Mouse (Mus musculus) forebrain, embryonic 16.5 days (tissue): Measurements from ENCODE around the gene 5330417H12Rik. TPM values are rescaled to one million over a fixed set of nuclear protein-coding genes. Genes with fewer than 3 reads are reported as not detected.

Experiments used
- ATAC-seq: fragments of 200-750 bp; cut with Nextera tagmentation; 2 replicates; pipeline ENCODE4 v1.8.0; 2017; ENCODE audit warnings: mild to moderate bottlenecking, moderate library complexity
- H3K27ac ChIP-seq: fragments of 300-500 bp; sonication (generic); 2 replicates; pipeline ENCODE4 v1.5.1; 2014; ENCODE audit warnings: low read length, control low read depth
- H3K27me3 ChIP-seq: fragments of 300-500 bp; sonication (generic); replicated peaks from 2 replicates; pipeline ENCODE4 v1.6.1; 2014; ENCODE audit warnings: low read length; ENCODE audit not compliant: control insufficient read depth, insufficient read depth
- H3K36me3 ChIP-seq: fragments of 300-500 bp; sonication (generic); 2 replicates; pipeline ENCODE4 v1.6.1; 2014; ENCODE audit not compliant: control insufficient read depth, insufficient read depth
- H3K4me1 ChIP-seq: fragments of 300-500 bp; sonication (generic); replicated peaks from 2 replicates; pipeline ENCODE4 v1.6.1; 2014; ENCODE audit warnings: low read length; ENCODE audit not compliant: control insufficient read depth, insufficient read depth
- H3K4me2 ChIP-seq: fragments of 300-500 bp; sonication (generic); 2 replicates; pipeline ENCODE4 v1.6.1; 2014; ENCODE audit warnings: mild to moderate bottlenecking, low read length, control low read depth
- H3K4me3 ChIP-seq: fragments of 300-500 bp; sonication (generic); replicated peaks from 2 replicates; pipeline ENCODE4 v1.5.1; 2014; ENCODE audit warnings: mild to moderate bottlenecking, low read length, control low read depth
- H3K9ac ChIP-seq: fragments of 300-500 bp; sonication (generic); replicated peaks from 2 replicates; pipeline ENCODE4 v1.6.1; 2014; ENCODE audit warnings: low read depth, low read length, control low read depth
- H3K9me3 ChIP-seq: fragments of 300-500 bp; sonication (generic); 2 replicates; pipeline ENCODE4 v1.6.1; 2016; ENCODE audit warnings: low read length; ENCODE audit not compliant: control insufficient read depth
- WGBS: fragments of 180-500 bp; shearing (Covaris S2); extraction: QIAGEN DNeasy Blood & Tissue Kit; methylation state at CpG from one replicate; pipeline ENCODE4 v1.1.7; 2014; 5-methylcytosine and 5-hydroxymethylcytosine counted together
- polyA plus RNA-seq: library from polyadenylated mRNA; unstranded; fragments of >200 nt; fragmentation: Nextera tagmentation; extraction: Ambion mirVana; gene quantifications from 2 replicates; pipeline ENCODE4 v1.2.1, GENCODE M21; 2015

The 5330417H12Rik gene
- polyA plus RNA-seq, 1 experiment from 2014 or later = not detected

DNA sequence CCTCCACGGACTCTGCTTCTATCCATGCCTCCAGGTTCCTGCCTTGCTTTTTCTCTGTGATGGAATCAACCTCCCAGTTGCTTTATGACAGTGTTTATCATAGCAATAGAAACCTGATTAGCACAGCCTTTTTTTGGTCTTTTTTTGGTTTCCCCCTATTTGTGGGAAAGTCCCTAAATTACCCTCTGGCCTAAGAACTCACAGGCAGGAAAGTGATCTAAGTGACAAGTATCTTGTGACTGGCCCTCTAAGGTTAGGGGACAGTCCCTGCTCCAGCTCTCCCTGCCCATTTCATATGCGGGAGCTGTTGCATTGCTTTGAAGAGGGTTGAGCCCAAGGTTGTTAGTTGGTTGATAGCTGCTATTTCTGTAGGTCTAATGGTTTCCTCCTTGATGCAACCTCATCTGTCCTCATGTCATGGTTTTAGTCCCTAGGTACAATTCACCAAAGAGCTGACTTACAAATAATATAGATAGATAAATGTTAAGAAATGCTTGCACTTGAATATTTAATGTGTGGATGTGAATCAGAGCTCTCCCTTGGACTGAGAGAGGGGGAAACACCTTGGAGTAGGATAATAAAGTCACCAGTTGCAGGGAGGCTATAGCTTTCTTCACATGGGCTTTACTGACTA lies 15.2 kb downstream of the 5330417H12Rik start:
- no peaks in the 10 kb centered on the region for H3K36me3 ChIP-seq
- no peaks in the 10 kb centered on the region for H3K27me3 ChIP-seq
- no peak overlapping the region for H3K9ac ChIP-seq
- H3K4me2 ChIP-seq = no peak overlapping the region
- ATAC-seq = no peak
- no peaks in the 10 kb centered on the region for H3K9me3 ChIP-seq
- H3K4me3 ChIP-seq = no peak overlapping the region
- WGBS = 88% methylated on average over 2 of the region's 2 CpGs
- H3K4me1 ChIP-seq = no peaks in the 10 kb centered on the region
- no peak overlapping the region for H3K27ac ChIP-seq

DNA sequence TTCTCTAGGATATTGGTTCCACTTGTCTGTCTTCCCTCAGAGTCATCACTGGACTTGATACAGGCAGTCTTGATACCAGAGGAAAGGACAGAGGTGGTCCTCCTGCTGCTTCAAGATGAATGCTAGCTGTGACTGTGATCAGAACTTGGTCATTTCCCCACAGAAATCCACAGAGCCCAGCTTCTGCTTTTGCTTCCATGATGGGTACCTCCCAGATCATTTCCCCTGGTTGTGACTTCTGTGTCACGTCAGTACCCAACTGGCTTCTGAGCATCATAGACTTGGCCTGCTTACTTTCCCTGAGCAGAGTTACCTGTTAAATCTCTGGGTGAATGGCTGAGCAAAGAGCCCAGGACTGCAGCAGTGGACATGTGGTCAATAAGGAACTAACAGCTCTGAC lies 17.2 kb downstream of the 5330417H12Rik start:
- Histone ChIP-seq H3K4me2 (no peak overlapping the region), H3K9me3 (no peaks in the 10 kb centered on the region), H3K27ac (no peak overlapping the region), H3K9ac (no peak overlapping the region), H3K36me3 (no peaks in the 10 kb centered on the region), H3K4me1 (no peaks in the 10 kb centered on the region), H3K27me3 (no peaks in the 10 kb centered on the region), H3K4me3 (no peak overlapping the region)
- WGBS = 91% methylated on average over 1 of the region's 1 CpGs
- ATAC-seq = no peak

DNA sequence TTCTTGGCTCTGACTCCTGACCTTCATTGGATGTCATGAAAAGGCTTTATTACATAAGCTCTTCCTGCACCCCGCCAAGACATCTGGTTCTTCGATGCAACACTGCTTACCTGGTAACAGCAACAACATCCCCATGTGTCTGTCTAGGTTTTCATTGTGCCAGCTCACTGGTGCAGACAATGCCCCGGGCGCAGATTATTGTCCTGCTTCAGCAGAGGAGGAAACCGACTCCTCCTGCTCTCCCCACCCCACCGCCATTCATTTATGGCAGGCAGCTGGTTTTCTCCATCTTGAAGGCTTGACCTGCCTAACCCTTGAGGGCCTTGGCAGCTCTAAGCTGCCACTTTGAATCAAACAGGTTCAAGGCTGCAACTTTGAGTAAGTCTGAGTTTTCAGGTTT lies 22.0 kb downstream of the 5330417H12Rik start:
- H3K9me3 ChIP-seq = no peaks in the 10 kb centered on the region
- H3K27me3 ChIP-seq = no peaks in the 10 kb centered on the region
- H3K27ac ChIP-seq = no peak overlapping the region
- H3K36me3 ChIP-seq = no peaks in the 10 kb centered on the region
- WGBS = 67% methylated on average over 6 of the region's 6 CpGs
- ATAC-seq = no peak
- H3K4me1 ChIP-seq = no peaks in the 10 kb centered on the region
- no peak overlapping the region for H3K4me3 ChIP-seq
- H3K9ac ChIP-seq = no peak overlapping the region
- no peak overlapping the region for H3K4me2 ChIP-seq

DNA sequence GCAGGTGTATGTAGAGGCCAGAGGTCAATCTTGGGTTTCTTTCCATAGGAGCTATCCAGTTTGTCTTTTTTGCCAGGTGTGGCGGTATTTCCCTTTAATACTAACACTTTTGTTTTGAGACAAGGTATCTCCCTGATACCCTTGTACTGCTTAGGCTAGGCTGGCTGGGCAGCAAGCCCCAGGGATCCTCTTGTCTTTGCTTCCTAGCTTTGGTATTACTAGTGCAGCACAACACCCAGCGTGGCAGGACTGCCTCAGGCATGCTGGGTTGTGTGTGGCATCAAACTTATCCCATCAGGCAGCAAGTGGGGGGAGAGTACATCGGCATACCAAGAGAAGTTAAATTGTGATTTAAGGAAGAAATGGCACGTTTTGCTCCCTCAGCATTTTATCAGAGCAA lies 22.5 kb downstream of the 5330417H12Rik start:
- H3K27me3 ChIP-seq = no peaks in the 10 kb centered on the region
- H3K27ac ChIP-seq = no peak overlapping the region
- H3K9ac ChIP-seq = no peak overlapping the region
- ATAC-seq = no peak
- H3K4me2 ChIP-seq = no peak overlapping the region
- no peaks in the 10 kb centered on the region for H3K36me3 ChIP-seq
- 82% methylated on average over 4 of the region's 4 CpGs for WGBS
- no peak overlapping the region for H3K4me3 ChIP-seq
- H3K9me3 ChIP-seq = no peaks in the 10 kb centered on the region
- H3K4me1 ChIP-seq = no peaks in the 10 kb centered on the region

DNA sequence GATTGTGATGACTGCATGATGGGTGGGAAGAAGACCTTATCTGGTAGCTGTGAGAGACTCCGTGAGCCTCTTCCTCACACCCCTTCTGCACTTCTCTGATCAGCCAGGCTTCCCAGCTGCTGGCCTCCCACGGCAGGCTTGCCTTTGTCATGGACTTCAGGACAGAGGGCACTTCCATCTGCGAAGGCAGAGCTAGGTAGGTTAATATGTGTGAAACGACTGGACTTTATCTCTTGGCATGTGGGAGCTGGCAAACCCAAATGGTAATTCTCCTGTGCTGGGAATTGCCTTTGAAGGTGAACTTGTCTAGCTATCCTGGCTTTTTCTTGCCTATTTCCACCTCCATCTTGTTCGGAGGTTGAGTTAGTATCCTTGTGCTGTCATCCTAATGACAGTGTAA lies 24.3 kb downstream of the 5330417H12Rik start:
- no peaks in the 10 kb centered on the region for H3K36me3 ChIP-seq
- no peaks in the 10 kb centered on the region for H3K4me1 ChIP-seq
- no peaks in the 10 kb centered on the region for H3K27me3 ChIP-seq
- no peak overlapping the region for H3K4me2 ChIP-seq
- H3K9ac ChIP-seq = no peak overlapping the region
- no peaks in the 10 kb centered on the region for H3K9me3 ChIP-seq
- no peak overlapping the region for H3K27ac ChIP-seq
- ATAC-seq = no peak
- WGBS = 79% methylated on average over 5 of the region's 5 CpGs
- H3K4me3 ChIP-seq = no peak overlapping the region

DNA sequence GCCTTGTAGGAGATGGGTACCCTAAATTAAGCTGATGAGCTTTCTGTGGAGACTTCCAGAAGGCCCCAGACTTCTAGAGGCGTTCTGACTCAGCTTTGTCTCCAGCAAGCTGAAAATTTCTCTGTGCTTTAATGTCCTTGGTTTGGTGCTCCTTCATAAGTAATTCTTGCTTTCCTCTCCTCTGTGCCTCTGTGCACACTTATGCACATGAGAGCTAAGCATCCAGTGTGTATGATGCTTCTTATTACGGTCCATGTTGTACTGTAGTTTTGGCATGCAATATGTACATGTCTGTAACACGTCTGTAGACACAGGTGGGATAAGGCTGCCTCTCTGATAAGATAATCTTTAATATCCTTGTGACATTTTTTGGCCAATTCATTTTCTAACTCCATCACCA lies 27.0 kb downstream of the 5330417H12Rik start:
- Histone ChIP-seq H3K9me3 (no peaks in the 10 kb centered on the region), H3K36me3 (no peaks in the 10 kb centered on the region), H3K4me2 (no peak overlapping the region), H3K9ac (no peak overlapping the region), H3K27ac (no peak overlapping the region), H3K4me1 (peaks cover 8% of the 10 kb centered on the region), H3K27me3 (0 out of 2 replicates have a peak, but pooled peaks cover 4% of the 10 kb centered on the region), H3K4me3 (no peak overlapping the region)
- ATAC-seq = no peak
- WGBS = 88% methylated on average over 3 of the region's 3 CpGs

DNA sequence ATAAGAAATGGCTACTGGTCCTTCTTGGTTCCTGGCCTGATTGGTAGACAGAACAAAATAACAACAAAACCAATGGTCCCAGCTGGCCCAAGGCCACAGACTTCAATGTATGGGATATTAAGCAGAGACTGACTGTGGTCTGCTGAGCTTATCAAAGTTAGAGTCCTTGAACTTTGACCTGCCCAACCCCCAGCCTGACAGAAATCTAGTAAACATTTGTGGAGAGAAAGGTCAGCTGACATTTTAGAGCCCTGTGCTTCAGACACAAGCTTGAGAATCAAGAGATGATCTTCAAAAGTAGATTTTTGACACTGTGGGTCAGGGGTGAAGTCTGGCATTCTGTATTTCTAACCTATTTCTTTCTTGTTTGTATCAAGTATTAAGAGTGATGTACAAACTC lies 28.2 kb downstream of the 5330417H12Rik start:
- H3K27me3 ChIP-seq = 0 out of 2 replicates have a peak, but pooled peaks cover 4% of the 10 kb centered on the region
- no peak for ATAC-seq
- no peak overlapping the region for H3K9ac ChIP-seq
- H3K27ac ChIP-seq = no peak overlapping the region
- no peak overlapping the region for H3K4me3 ChIP-seq
- H3K9me3 ChIP-seq = no peaks in the 10 kb centered on the region
- H3K4me1 ChIP-seq = peaks cover 8% of the 10 kb centered on the region
- H3K4me2 ChIP-seq = no peak overlapping the region
- H3K36me3 ChIP-seq = no peaks in the 10 kb centered on the region

DNA sequence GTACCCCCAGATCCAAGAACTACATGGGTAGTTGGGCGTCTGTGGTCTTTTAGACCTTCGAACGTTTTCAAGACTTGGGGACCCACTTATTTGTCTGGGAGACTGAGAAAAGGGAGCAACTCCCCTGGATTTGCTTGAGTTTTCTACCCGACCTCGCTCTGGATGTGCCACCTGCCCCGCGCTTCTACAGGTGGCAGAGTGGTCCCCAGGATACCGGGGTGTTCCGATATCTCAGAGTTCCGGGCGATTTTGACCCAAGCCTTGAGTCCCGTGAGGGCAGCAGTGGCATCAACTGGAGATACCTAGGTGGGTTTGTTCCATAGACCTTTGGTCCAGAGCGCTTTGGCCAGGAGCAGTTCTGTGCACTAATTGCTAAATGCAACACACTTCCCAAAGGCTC lies 29.5 kb downstream of the 5330417H12Rik start:
- H3K4me2 ChIP-seq = peak overlapping the region; percentile 99
- H3K4me3 ChIP-seq = peak overlapping the region; percentile 61
- no peaks in the 10 kb centered on the region for H3K9me3 ChIP-seq
- WGBS = 14% methylated on average over 13 of the region's 13 CpGs
- H3K27ac ChIP-seq = no peak overlapping the region
- no peaks in the 10 kb centered on the region for H3K36me3 ChIP-seq
- H3K9ac ChIP-seq = peak overlapping the region; percentile 60
- ATAC-seq = no peak
- H3K27me3 ChIP-seq = 0 out of 2 replicates have a peak, but pooled peaks cover 4% of the 10 kb centered on the region
- H3K4me1 ChIP-seq = peaks cover 8% of the 10 kb centered on the region

DNA sequence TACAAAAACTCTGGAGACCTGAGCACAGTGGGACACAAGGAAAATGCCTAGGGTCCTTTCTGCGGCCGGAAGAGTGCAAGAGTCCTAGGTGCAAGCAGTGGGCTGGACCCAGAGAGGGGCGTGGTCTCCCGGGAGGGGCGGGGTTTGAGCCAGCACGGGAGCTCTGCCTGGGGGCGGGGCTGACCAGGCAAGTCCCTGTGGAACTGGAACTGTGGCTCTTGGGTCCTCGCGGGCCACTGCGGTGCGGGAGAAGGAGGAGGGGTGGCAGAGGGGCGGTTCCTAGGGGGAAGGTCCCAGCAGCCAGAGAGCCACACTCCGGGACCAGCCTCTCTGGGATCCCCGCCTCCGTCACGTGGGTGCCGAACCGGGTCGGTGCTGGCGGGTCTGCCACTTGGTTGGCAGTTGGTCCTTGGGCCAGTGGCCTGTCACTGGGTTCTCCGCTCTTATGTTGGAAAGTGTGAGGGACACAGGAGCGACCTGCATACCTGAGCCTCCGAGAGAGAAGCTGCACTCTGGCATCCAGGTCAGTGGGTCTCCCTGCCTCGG lies 30.0 kb downstream of the 5330417H12Rik start, which contains the start of gene Ppfibp2:
Gene Ppfibp2, plus strand, starts transcription at position 351 of the 546 bp plus-strand sequence.
- peaks cover 8% of the 10 kb centered on the region for H3K4me1 ChIP-seq
- H3K4me2 ChIP-seq = peak within 1 kb of the TSS; percentile 99
- H3K9ac ChIP-seq = peak within 1 kb of the TSS; percentile 60
- H3K27ac ChIP-seq = no peak within 1 kb of the TSS
- WGBS = under 1% methylated on average over 24 of the region's 24 CpGs
- H3K4me3 ChIP-seq = peak within 1 kb of the TSS; percentile 61
- no peaks in the 10 kb centered on the region for H3K9me3 ChIP-seq
- H3K36me3 ChIP-seq = no peaks in the 10 kb centered on the region
- peak; percentile 94 for ATAC-seq
- 0 out of 2 replicates have a peak, but pooled peaks cover 4% of the 10 kb centered on the region for H3K27me3 ChIP-seq
